Mouse (Mus musculus) hindbrain, embryonic 13.5 days (tissue): ENCODE results near the gene Slc12a8. TPM values are rescaled to one million over a fixed set of nuclear protein-coding genes. Genes with fewer than 3 reads are reported as not detected.

Source experiments
- ATAC-seq: fragments of 200-750 bp; cut with Nextera tagmentation; 2 replicates; pipeline ENCODE4 v1.8.0; 2017; ENCODE audit warnings: moderate TSS enrichment; ENCODE audit not compliant: low FRiP score
- H3K27ac ChIP-seq: fragments of 300-500 bp; sonication (generic); 2 replicates; pipeline ENCODE4 v1.5.1; 2015; ENCODE audit warnings: inconsistent platforms, mild to moderate bottlenecking, moderate library complexity
- H3K27me3 ChIP-seq: fragments of 300-500 bp; sonication (generic); 2 replicates; pipeline ENCODE4 v1.6.1; 2015; ENCODE audit warnings: mild to moderate bottlenecking, inconsistent platforms
- H3K36me3 ChIP-seq: fragments of 300-500 bp; sonication (generic); 2 replicates; pipeline ENCODE4 v1.6.1; 2015; ENCODE audit warnings: mild to moderate bottlenecking, inconsistent platforms
- H3K4me1 ChIP-seq: fragments of 300-500 bp; sonication (generic); replicated peaks from 2 replicates; pipeline ENCODE4 v1.6.1; 2015; ENCODE audit warnings: inconsistent platforms
- H3K4me2 ChIP-seq: fragments of 300-500 bp; sonication (generic); 2 replicates; pipeline ENCODE4 v1.6.1; 2015; ENCODE audit warnings: inconsistent platforms, mild to moderate bottlenecking, moderate library complexity
- H3K4me3 ChIP-seq: fragments of 300-500 bp; sonication (generic); 2 replicates; pipeline ENCODE4 v1.5.1; 2015; ENCODE audit warnings: mild to moderate bottlenecking, inconsistent platforms
- H3K9ac ChIP-seq: fragments of 300-500 bp; sonication (generic); 2 replicates; pipeline ENCODE4 v1.6.1; 2015; ENCODE audit warnings: mild to moderate bottlenecking, inconsistent platforms
- H3K9me3 ChIP-seq: fragments of 300-500 bp; sonication (generic); 2 replicates; pipeline ENCODE4 v1.6.1; 2016; ENCODE audit warnings: inconsistent platforms
- whole genome bisulfite sequencing: fragments of 180-500 bp; shearing (Covaris S2); methylation state at CpG from one replicate; pipeline ENCODE4 v1.1.7; 2015; 5-methylcytosine and 5-hydroxymethylcytosine counted together
- polyA plus RNA-seq: library from polyadenylated mRNA; unstranded; fragments of >200 nt; fragmentation: Nextera tagmentation; extraction: Ambion mirVana; gene quantifications from 2 replicates; pipeline ENCODE4 v1.2.1, GENCODE M21; 2015

The Slc12a8 gene
- polyA plus RNA-seq, 1 experiment from 2014 or later: 0.62 TPM

- no peak for ATAC-seq
- 94% methylated on average over 4 of the region's 4 CpGs for WGBS
These were observed 155.5 kb downstream of the Slc12a8 start for GRCm38 (mm10) chr16:33672643-33673042.

GRCm38 (mm10) chr16:33673530-33674109 lies 156.5 kb downstream of the Slc12a8 start:
- ATAC-seq: 0 out of 2 replicates have a peak, but pooled peaks have one; percentile 43
- no peak overlapping the region for H3K27ac ChIP-seq

More at GRCm38 (mm10) chr16:33672643-33673042, 155.5 kb downstream of the Slc12a8 start:
- Histone ChIP-seq H3K36me3 (no peaks in the 10 kb centered on the region), H3K4me3 (no peak overlapping the region), H3K9ac (no peak overlapping the region), H3K4me2 (no peak overlapping the region), H3K27me3 (no peaks in the 10 kb centered on the region), H3K27ac (no peak overlapping the region), H3K4me1 (peaks cover 9% of the 10 kb centered on the region), H3K9me3 (no peaks in the 10 kb centered on the region)

GRCm38 (mm10) chr16:33675151-33675847 lies 158.2 kb downstream of the Slc12a8 start:
- H3K4me1 ChIP-seq: peaks cover 9% of the 10 kb centered on the region
- H3K27me3 ChIP-seq: no peaks in the 10 kb centered on the region
- H3K4me2 ChIP-seq: no peak overlapping the region
- no peak overlapping the region for H3K9ac ChIP-seq
- no peaks in the 10 kb centered on the region for H3K36me3 ChIP-seq
- H3K4me3 ChIP-seq: no peak overlapping the region
- H3K27ac ChIP-seq: no peak overlapping the region
- no peak for ATAC-seq
- no peaks in the 10 kb centered on the region for H3K9me3 ChIP-seq
- 91% methylated on average over 10 of the region's 10 CpGs for WGBS

More at GRCm38 (mm10) chr16:33673530-33674109, 156.5 kb downstream of the Slc12a8 start:
- Histone ChIP-seq H3K9ac (no peak overlapping the region), H3K4me3 (no peak overlapping the region), H3K9me3 (no peaks in the 10 kb centered on the region), H3K36me3 (no peaks in the 10 kb centered on the region), H3K27me3 (no peaks in the 10 kb centered on the region), H3K4me1 (peaks cover 9% of the 10 kb centered on the region), H3K4me2 (no peak overlapping the region)
- 36% methylated on average over 14 of the region's 14 CpGs for WGBS

- no peak overlapping the region for H3K4me3 ChIP-seq
- no peak overlapping the region for H3K4me2 ChIP-seq
- H3K27ac ChIP-seq: no peak overlapping the region
- no peaks in the 10 kb centered on the region for H3K27me3 ChIP-seq
- 87% methylated on average over 3 of the region's 3 CpGs for WGBS
- no peak for ATAC-seq
- H3K4me1 ChIP-seq: peaks cover 11% of the 10 kb centered on the region
- H3K36me3 ChIP-seq: no peaks in the 10 kb centered on the region
- H3K9ac ChIP-seq: no peak overlapping the region
- H3K9me3 ChIP-seq: no peaks in the 10 kb centered on the region
These were observed 158.7 kb downstream of the Slc12a8 start for GRCm38 (mm10) chr16:33675848-33676184.

- no peak for ATAC-seq
- Histone ChIP-seq H3K36me3 (no peaks in the 10 kb centered on the region), H3K27me3 (no peaks in the 10 kb centered on the region), H3K4me2 (no peak overlapping the region), H3K4me3 (no peak overlapping the region), H3K27ac (no peak overlapping the region; the same call in 1 of the 2 replicates), H3K9ac (no peak overlapping the region), H3K4me1 (peaks cover 13% of the 10 kb centered on the region), H3K9me3 (no peaks in the 10 kb centered on the region)
- WGBS: 79% methylated on average over 7 of the region's 7 CpGs
These were observed 159.5 kb downstream of the Slc12a8 start for GRCm38 (mm10) chr16:33676347-33677312.

GRCm38 (mm10) chr16:33677313-33677690 lies 160.2 kb downstream of the Slc12a8 start:
- Histone ChIP-seq H3K4me3 (no peak overlapping the region), H3K9me3 (no peaks in the 10 kb centered on the region), H3K4me2 (no peak overlapping the region), H3K9ac (no peak overlapping the region), H3K4me1 (peaks cover 13% of the 10 kb centered on the region), H3K36me3 (no peaks in the 10 kb centered on the region), H3K27ac (no peak overlapping the region), H3K27me3 (no peaks in the 10 kb centered on the region)
- WGBS: 91% methylated on average over 7 of the region's 7 CpGs
- no peak for ATAC-seq

GRCm38 (mm10) chr16:33677901-33678300 lies 160.8 kb downstream of the Slc12a8 start:
- Histone ChIP-seq H3K4me1 (peaks cover 13% of the 10 kb centered on the region), H3K4me2 (no peak overlapping the region), H3K27ac (no peak overlapping the region), H3K9me3 (no peaks in the 10 kb centered on the region), H3K27me3 (no peaks in the 10 kb centered on the region), H3K4me3 (no peak overlapping the region), H3K9ac (no peak overlapping the region), H3K36me3 (no peaks in the 10 kb centered on the region)
- 90% methylated on average over 5 of the region's 5 CpGs for WGBS
- no peak for ATAC-seq

GRCm38 (mm10) chr16:33680271-33680670 lies 163.1 kb downstream of the Slc12a8 start:
- H3K4me1 ChIP-seq: peaks cover 22% of the 10 kb centered on the region
- H3K27me3 ChIP-seq: no peaks in the 10 kb centered on the region
- H3K9ac ChIP-seq: no peak overlapping the region
- H3K27ac ChIP-seq: no peak overlapping the region
- H3K4me2 ChIP-seq: no peak overlapping the region
- H3K4me3 ChIP-seq: no peak overlapping the region
- no peaks in the 10 kb centered on the region for H3K9me3 ChIP-seq
- no peaks in the 10 kb centered on the region for H3K36me3 ChIP-seq
- ATAC-seq: no peak
- WGBS: 86% methylated on average over 7 of the region's 7 CpGs

GRCm38 (mm10) chr16:33680816-33681215 lies 163.7 kb downstream of the Slc12a8 start:
- WGBS: 70% methylated on average over 10 of the region's 10 CpGs
- Histone ChIP-seq H3K9me3 (no peaks in the 10 kb centered on the region), H3K4me3 (no peak overlapping the region), H3K9ac (no peak overlapping the region), H3K36me3 (no peaks in the 10 kb centered on the region), H3K27me3 (no peaks in the 10 kb centered on the region), H3K4me2 (no peak overlapping the region), H3K4me1 (peaks cover 27% of the 10 kb centered on the region), H3K27ac (no peak overlapping the region)
- ATAC-seq: no peak

- H3K4me2 ChIP-seq: no peak overlapping the region
- H3K27ac ChIP-seq: no peak overlapping the region
- no peak for ATAC-seq
- no peaks in the 10 kb centered on the region for H3K27me3 ChIP-seq
- H3K4me1 ChIP-seq: peaks cover 34% of the 10 kb centered on the region
- no peak overlapping the region for H3K4me3 ChIP-seq
- H3K9me3 ChIP-seq: no peaks in the 10 kb centered on the region
- H3K36me3 ChIP-seq: no peaks in the 10 kb centered on the region
- no peak overlapping the region for H3K9ac ChIP-seq
These were observed 164.5 kb downstream of the Slc12a8 start for GRCm38 (mm10) chr16:33681661-33682060.

GRCm38 (mm10) chr16:33682651-33683050 lies 165.5 kb downstream of the Slc12a8 start:
- ATAC-seq: no peak

More at GRCm38 (mm10) chr16:33682651-33683050, 165.5 kb downstream of the Slc12a8 start:
- Histone ChIP-seq H3K4me2 (no peak overlapping the region), H3K4me1 (peaks cover 40% of the 10 kb centered on the region), H3K27ac (no peak overlapping the region), H3K36me3 (no peaks in the 10 kb centered on the region), H3K9me3 (no peaks in the 10 kb centered on the region), H3K27me3 (no peaks in the 10 kb centered on the region), H3K4me3 (no peak overlapping the region), H3K9ac (no peak overlapping the region)
- WGBS: 76% methylated on average over 3 of the region's 3 CpGs
